Mouse (Mus musculus) intestine, postnatal 0 days (tissue): ENCODE measurements around the gene Plekha6. TPM values are rescaled to one million over a fixed set of nuclear protein-coding genes. Genes with fewer than 3 reads are reported as not detected.
A peak's percentile ranks its signal among the peaks of the same experiment; 100 is the strongest.

Experiments used
- ATAC-seq: fragments of 200-750 bp; cut with Nextera tagmentation; 2 replicates; pipeline ENCODE4 v1.8.0; 2017; ENCODE audit warnings: mild to moderate bottlenecking, moderate TSS enrichment, moderate library complexity
- H3K27ac ChIP-seq: fragments of 300-500 bp; sonication (generic); 2 replicates; pipeline ENCODE4 v1.5.1; 2014; ENCODE audit warnings: mild to moderate bottlenecking, low read depth, low read length, moderate library complexity
- H3K27me3 ChIP-seq: fragments of 300-500 bp; sonication (generic); replicated peaks from 2 replicates; pipeline ENCODE4 v1.6.1; 2014; ENCODE audit warnings: low read length, mixed read lengths; ENCODE audit not compliant: control insufficient read depth, insufficient read depth
- H3K36me3 ChIP-seq: fragments of 300-500 bp; sonication (generic); 2 replicates; pipeline ENCODE4 v1.6.1; 2014; ENCODE audit warnings: mild to moderate bottlenecking, moderate library complexity; ENCODE audit not compliant: control insufficient read depth, insufficient read depth
- H3K4me1 ChIP-seq: fragments of 300-500 bp; sonication (generic); replicated peaks from 2 replicates; pipeline ENCODE4 v1.6.1; 2014; ENCODE audit warnings: antibody characterized with exemption, low read length, mixed read lengths; ENCODE audit not compliant: control insufficient read depth, insufficient read depth
- H3K4me2 ChIP-seq: fragments of 300-500 bp; sonication (generic); replicated peaks from 2 replicates; pipeline ENCODE4 v1.6.1; 2014; ENCODE audit warnings: low read depth, mild to moderate bottlenecking, moderate library complexity
- H3K4me3 ChIP-seq: fragments of 300-500 bp; sonication (generic); 2 replicates; pipeline ENCODE4 v1.5.1; 2014; ENCODE audit warnings: low read depth, low read length
- H3K9ac ChIP-seq: fragments of 300-500 bp; sonication (generic); 2 replicates; pipeline ENCODE4 v1.6.1; 2014; ENCODE audit warnings: mild to moderate bottlenecking, low read depth, low read length
- H3K9me3 ChIP-seq: fragments of 300-500 bp; sonication (generic); 2 replicates; pipeline ENCODE4 v1.6.1; 2016; ENCODE audit warnings: mixed run types; ENCODE audit not compliant: control insufficient read depth
- CTCF ChIP-seq: sonication (generic); IDR thresholded peaks from 2 replicates; pipeline ENCODE4 v1.5.1; 2016; ENCODE audit warnings: low read depth, mild to moderate bottlenecking, control low read depth, antibody characterized with exemption, moderate library complexity
- WGBS: fragments of 180-500 bp; shearing (Covaris S2); extraction: QIAGEN DNeasy Blood & Tissue Kit; methylation state at CpG from one replicate; pipeline ENCODE4 v1.1.7; 2014; 5-methylcytosine and 5-hydroxymethylcytosine counted together
- polyA plus RNA-seq: library from polyadenylated mRNA; unstranded; fragments of >200 nt; fragmentation: Nextera tagmentation; extraction: Ambion mirVana; gene quantifications from 2 replicates; pipeline ENCODE4 v1.2.1, GENCODE M21; 2015

Gene Plekha6
- polyA plus RNA-seq, 1 experiment from 2014 or later, result 7.5 TPM

- Histone ChIP-seq H3K4me3 (no peak overlapping the region), H3K9me3 (no peaks in the 10 kb centered on the region), H3K4me1 (no peaks in the 10 kb centered on the region), H3K4me2 (no peak overlapping the region), H3K9ac (no peak overlapping the region), H3K27me3 (no peaks in the 10 kb centered on the region), H3K36me3 (peaks cover 80% of the 10 kb centered on the region), H3K27ac (no peak overlapping the region)
- no peak for ATAC-seq
- no peak for TF ChIP-seq CTCF
- 84% methylated on average over 9 of the region's 9 CpGs for WGBS
Observed at GRCm38 (mm10) chr1:133296376-133296775, 132.4 kb downstream of the Plekha6 start.

DNA sequence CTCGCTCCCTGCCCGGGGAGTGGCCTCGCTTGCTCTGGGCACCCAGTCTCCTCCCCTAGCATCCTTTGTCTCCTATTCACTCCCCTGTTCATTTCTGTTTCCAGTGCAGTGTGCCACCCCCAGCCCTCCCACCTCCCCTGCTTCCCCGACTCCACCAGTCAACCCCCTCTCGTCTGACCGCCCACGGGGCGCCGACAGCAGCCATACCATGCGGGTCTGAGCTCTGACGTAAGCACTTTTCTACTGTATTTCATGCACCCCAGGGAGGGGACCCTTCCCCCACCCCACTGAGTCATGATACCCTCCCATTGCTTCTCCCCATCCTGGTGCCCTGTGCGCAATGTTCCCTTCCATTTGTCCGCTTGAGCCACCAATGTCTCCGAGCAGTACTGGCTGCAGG lies 134.8 kb downstream of the Plekha6 start:
- no peaks in the 10 kb centered on the region for H3K27me3 ChIP-seq
- no peak overlapping the region for H3K27ac ChIP-seq
- H3K36me3 ChIP-seq, result peaks cover 65% of the 10 kb centered on the region
- 77% methylated on average over 14 of the region's 14 CpGs for WGBS
- no peak for ATAC-seq
- no peak overlapping the region for H3K9ac ChIP-seq
- H3K4me2 ChIP-seq, result no peak overlapping the region
- no peaks in the 10 kb centered on the region for H3K4me1 ChIP-seq
- H3K4me3 ChIP-seq, result no peak overlapping the region
- H3K9me3 ChIP-seq, result no peaks in the 10 kb centered on the region
- no peak for TF ChIP-seq CTCF

DNA sequence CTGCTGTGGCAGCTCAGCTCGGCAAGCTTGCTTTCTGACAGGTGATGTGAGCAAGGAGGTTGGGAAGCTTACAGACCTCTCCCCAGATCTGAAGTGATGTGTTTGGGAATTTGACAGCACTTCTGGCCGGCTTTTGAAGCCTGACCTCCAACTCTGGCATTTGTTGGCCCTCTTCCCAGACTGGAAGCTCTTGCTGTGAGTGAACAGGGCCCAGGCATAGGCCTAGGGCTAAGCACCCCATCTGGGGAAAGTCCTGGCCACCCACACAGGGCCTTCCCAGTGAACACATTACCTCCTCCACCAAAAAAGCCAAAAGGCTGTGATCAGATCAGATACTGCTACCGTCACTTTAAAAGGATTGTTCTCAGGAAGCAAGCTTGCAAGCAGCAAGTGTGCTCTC lies 138.5 kb downstream of the Plekha6 start:
- Histone ChIP-seq H3K27ac (no peak overlapping the region), H3K36me3 (peaks cover 30% of the 10 kb centered on the region; the same call in 1 of the 2 replicates), H3K4me2 (no peak overlapping the region), H3K27me3 (no peaks in the 10 kb centered on the region), H3K9me3 (no peaks in the 10 kb centered on the region), H3K4me3 (no peak overlapping the region), H3K4me1 (no peaks in the 10 kb centered on the region), H3K9ac (no peak overlapping the region)
- TF ChIP-seq CTCF, result no peak
- 51% methylated on average over 3 of the region's 3 CpGs for WGBS
- no peak for ATAC-seq

GRCm38 (mm10) chr1:133306842-133307241 lies 142.8 kb downstream of the Plekha6 start:
- Histone ChIP-seq H3K9ac (no peak overlapping the region), H3K4me2 (no peak overlapping the region), H3K27ac (no peak overlapping the region), H3K4me1 (0 out of 2 replicates have a peak, but pooled peaks cover 4% of the 10 kb centered on the region), H3K27me3 (no peaks in the 10 kb centered on the region), H3K4me3 (no peak overlapping the region), H3K36me3 (peaks cover 5% of the 10 kb centered on the region; the same call in 1 of the 2 replicates), H3K9me3 (no peaks in the 10 kb centered on the region)
- WGBS, result 5% methylated on average over 4 of the region's 4 CpGs
- ATAC-seq, result no peak
- TF ChIP-seq CTCF, result peak; percentile 97

DNA sequence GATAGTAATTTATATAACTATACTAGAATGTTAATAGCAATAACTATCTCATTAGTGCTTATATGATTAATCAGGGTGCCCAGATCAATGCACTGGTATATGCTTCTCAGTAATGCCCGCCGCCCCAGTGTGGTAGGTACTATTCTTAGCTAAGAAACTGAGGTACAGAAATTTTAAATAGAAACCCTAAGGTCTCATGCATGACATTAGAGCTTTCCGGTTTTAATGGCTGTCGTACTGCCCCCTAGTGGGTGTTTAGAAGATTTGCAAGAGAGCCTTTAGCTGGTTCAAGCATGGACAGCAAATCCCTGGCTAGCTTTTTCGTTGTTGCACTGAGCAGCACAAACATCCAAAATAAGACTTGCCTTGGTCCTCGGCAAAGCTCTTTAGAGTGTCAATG lies 143.3 kb downstream of the Plekha6 start:
- H3K9me3 ChIP-seq, result no peaks in the 10 kb centered on the region
- H3K9ac ChIP-seq, result no peak overlapping the region
- no peak overlapping the region for H3K27ac ChIP-seq
- no peak overlapping the region for H3K4me2 ChIP-seq
- H3K36me3 ChIP-seq, result peaks cover 2% of the 10 kb centered on the region; the same call in 1 of the 2 replicates
- TF ChIP-seq CTCF, result peak; percentile 81
- no peak overlapping the region for H3K4me3 ChIP-seq
- no peaks in the 10 kb centered on the region for H3K27me3 ChIP-seq
- whole genome bisulfite sequencing, result 19% methylated on average over 6 of the region's 6 CpGs
- ATAC-seq, result no peak
- peaks cover 7% of the 10 kb centered on the region; the same call in 1 of the 2 replicates for H3K4me1 ChIP-seq

DNA sequence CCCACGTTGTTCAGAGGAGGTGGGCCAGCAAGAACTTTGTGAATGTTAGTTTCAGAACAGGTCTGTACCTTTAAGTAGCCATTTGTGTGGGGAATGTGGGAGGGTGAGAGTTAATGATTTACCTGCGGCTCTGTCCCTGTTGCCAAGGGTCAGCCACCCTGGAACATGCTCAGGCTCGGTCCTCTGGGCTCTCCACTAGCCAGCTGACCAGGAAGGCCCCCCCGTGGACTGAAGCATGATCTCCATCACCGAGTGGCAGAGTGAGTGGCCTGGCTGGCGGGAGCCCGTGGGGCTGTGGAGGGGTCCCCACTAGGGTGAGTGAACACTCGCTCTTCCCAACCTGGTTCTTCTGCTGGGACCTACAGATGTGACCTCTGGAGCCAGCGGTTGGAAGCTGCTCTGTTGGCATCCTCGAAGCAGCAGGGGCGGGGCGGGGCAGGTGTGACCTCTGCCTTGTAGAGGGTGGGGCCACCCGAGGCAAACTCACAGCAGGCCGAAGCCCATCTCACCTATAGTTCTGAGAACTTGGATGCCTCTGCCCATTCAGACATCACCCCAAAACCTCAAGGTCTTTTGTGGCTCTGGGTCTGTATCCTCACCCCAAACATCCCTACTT lies 145.8 kb downstream of the Plekha6 start, which contains the start of gene Golt1a:
Gene Golt1a (plus strand): TSS at position 149 of the 616 bp plus-strand sequence.
- Histone ChIP-seq H3K4me1 (peaks cover 7% of the 10 kb centered on the region; the same call in 1 of the 2 replicates), H3K9ac (peak within 1 kb of the TSS; percentile 27; the same call in 1 of the 2 replicates), H3K4me2 (peak within 1 kb of the TSS; percentile 57), H3K9me3 (no peaks in the 10 kb centered on the region), H3K4me3 (peak within 1 kb of the TSS; percentile 31), H3K27ac (peak within 1 kb of the TSS; percentile 94), H3K27me3 (no peaks in the 10 kb centered on the region), H3K36me3 (no peaks in the 10 kb centered on the region)
- ATAC-seq, result peak; percentile 87
- no peak for TF ChIP-seq CTCF
- WGBS, result 37% methylated on average over 14 of the region's 14 CpGs
